Mouse (Mus musculus): Measurements from ENCODE around the gene March11. TPM values are rescaled to one million over a fixed set of nuclear protein-coding genes. Genes with fewer than 3 reads are reported as not detected.
A peak's percentile ranks its signal among the peaks of the same experiment; 100 is the strongest.

March11 gene
- polyA plus RNA-seq, 1 experiment from 2014 or later: 4.5 TPM

DNA sequence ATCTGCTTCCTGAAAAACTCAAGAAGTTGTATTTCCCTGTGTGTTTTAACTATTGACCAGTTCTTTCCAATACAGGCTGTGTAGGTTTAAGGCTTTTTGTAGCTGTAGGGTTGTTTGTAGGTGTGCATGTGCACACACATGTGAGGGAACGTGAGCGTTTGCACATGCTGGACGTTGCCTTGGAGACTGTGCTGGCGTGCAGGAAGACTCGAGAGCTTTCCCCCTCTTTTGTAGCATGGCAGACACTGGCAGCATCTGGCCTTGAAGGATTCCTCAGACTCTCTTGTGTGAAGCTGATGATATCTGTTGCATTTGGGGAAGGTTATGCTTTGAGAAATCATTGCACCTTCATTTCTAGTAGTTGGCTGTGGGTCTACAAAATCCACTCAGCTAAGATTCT is 35.5 kb downstream of the March11 start:
- Histone ChIP-seq H3K4me2 (ENCODE audit: low read length) (no peak overlapping the region), H3K4me1 (replicated peaks; ENCODE audit: control insufficient read depth, insufficient read depth, low read length) (no peaks in the 10 kb centered on the region), H3K27me3 (replicated peaks; ENCODE audit: control insufficient read depth, insufficient read depth, low read length) (no peaks in the 10 kb centered on the region), H3K4me3 (replicated peaks; ENCODE audit: low read length) (no peak overlapping the region), H3K9ac (replicated peaks; ENCODE audit: low read depth, low read length) (no peak overlapping the region), H3K36me3 (ENCODE audit: control insufficient read depth, insufficient read depth) (no peaks in the 10 kb centered on the region), H3K27ac (ENCODE audit: low read length) (no peak overlapping the region), H3K9me3 (ENCODE audit: control insufficient read depth, low read length) (no peaks in the 10 kb centered on the region)
- WGBS: 86% methylated on average over 5 of the region's 5 CpGs
- no peak for ATAC-seq

DNA sequence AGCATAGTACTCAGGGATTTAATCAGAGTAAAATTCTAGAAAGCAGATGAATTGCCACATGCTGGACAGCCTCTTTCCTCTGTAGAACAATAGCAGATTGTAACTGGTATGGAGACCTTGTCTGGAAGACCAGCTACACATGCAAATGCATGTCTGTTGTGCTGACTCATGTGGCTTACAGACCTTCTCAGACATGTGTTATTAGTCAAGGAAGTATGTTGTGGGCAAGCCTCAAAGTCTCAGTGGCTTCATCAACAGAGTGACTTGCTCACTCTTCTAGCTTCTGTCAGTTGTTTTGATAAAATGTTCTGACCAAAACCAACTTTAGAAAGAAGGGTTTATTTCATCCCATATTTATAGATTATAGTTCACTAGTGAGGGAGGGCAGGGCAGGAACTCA is 44.8 kb downstream of the March11 start:
- Histone ChIP-seq H3K9me3 (ENCODE audit: control insufficient read depth, low read length) (no peaks in the 10 kb centered on the region), H3K4me2 (ENCODE audit: low read length) (no peak overlapping the region), H3K27ac (ENCODE audit: low read length) (no peak overlapping the region), H3K27me3 (replicated peaks; ENCODE audit: control insufficient read depth, insufficient read depth, low read length) (no peaks in the 10 kb centered on the region), H3K4me3 (replicated peaks; ENCODE audit: low read length) (no peak overlapping the region), H3K4me1 (replicated peaks; ENCODE audit: control insufficient read depth, insufficient read depth, low read length) (no peaks in the 10 kb centered on the region), H3K36me3 (ENCODE audit: control insufficient read depth, insufficient read depth) (no peaks in the 10 kb centered on the region), H3K9ac (replicated peaks; ENCODE audit: low read depth, low read length) (no peak overlapping the region)
- ATAC-seq: no peak

DNA sequence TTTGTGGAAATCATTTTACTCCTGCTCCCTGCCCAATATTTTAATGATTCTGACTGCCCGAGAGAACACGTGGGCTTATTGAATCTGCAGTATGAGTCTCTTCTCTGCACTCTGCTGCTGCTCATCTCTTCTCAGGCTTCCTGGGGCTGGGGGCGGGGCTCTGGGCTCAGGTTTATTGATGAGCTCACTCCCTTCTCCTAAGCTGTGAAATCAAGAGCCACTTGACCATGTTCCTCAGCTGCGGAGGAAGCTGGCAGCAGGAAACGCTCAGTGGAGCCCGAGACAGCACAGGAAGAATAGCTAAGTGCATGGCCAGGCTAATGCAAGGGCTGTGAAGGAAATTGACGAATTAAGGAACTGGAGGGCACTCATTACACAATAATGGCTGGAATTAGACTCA is 56.5 kb downstream of the March11 start:
- Histone ChIP-seq H3K27me3 (replicated peaks; ENCODE audit: control insufficient read depth, insufficient read depth, low read length) (no peaks in the 10 kb centered on the region), H3K9ac (replicated peaks; ENCODE audit: low read depth, low read length) (0 out of 2 replicates have a peak overlapping the region, but pooled peaks have one; percentile 1), H3K4me1 (replicated peaks; ENCODE audit: control insufficient read depth, insufficient read depth, low read length) (peaks cover 4% of the 10 kb centered on the region; the same call in 1 of the 2 replicates), H3K9me3 (ENCODE audit: control insufficient read depth, low read length) (no peaks in the 10 kb centered on the region), H3K27ac (ENCODE audit: low read length) (no peak overlapping the region), H3K36me3 (ENCODE audit: control insufficient read depth, insufficient read depth) (no peaks in the 10 kb centered on the region), H3K4me2 (ENCODE audit: low read length) (no peak overlapping the region), H3K4me3 (replicated peaks; ENCODE audit: low read length) (no peak overlapping the region)
- 21% methylated on average over 7 of the region's 7 CpGs for WGBS
- ATAC-seq: peak; percentile 75

DNA sequence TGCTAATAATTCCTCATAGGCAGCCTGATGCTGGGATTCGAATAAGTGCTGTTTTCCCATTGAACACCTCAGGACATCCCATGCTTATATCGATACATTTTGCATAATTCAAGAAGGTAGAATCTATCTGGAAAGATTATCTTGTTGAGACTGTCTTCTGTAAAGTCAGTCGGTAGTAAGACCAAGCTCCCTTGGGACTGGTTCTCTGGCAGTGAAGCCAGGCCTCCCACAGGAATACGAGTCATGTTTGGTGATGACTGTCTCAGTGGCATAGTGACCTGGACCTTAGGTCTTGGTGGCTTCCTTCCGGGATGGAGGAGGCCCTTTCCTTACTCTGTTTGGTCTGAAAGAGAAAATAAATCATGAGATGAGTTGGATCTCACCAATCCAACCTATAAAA is 57.7 kb downstream of the March11 start:
- no peak overlapping the region for H3K27ac ChIP-seq (ENCODE audit: low read length)
- no peak overlapping the region for H3K9ac ChIP-seq (replicated peaks; ENCODE audit: low read depth, low read length)
- peaks cover 4% of the 10 kb centered on the region; the same call in 1 of the 2 replicates for H3K4me1 ChIP-seq (replicated peaks; ENCODE audit: control insufficient read depth, insufficient read depth, low read length)
- no peak overlapping the region for H3K4me3 ChIP-seq (replicated peaks; ENCODE audit: low read length)
- WGBS: 92% methylated on average over 5 of the region's 5 CpGs
- no peaks in the 10 kb centered on the region for H3K36me3 ChIP-seq (ENCODE audit: control insufficient read depth, insufficient read depth)
- ATAC-seq: no peak
- no peak overlapping the region for H3K4me2 ChIP-seq (ENCODE audit: low read length)
- H3K9me3 ChIP-seq (ENCODE audit: control insufficient read depth, low read length): no peaks in the 10 kb centered on the region
- H3K27me3 ChIP-seq (replicated peaks; ENCODE audit: control insufficient read depth, insufficient read depth, low read length): no peaks in the 10 kb centered on the region

DNA sequence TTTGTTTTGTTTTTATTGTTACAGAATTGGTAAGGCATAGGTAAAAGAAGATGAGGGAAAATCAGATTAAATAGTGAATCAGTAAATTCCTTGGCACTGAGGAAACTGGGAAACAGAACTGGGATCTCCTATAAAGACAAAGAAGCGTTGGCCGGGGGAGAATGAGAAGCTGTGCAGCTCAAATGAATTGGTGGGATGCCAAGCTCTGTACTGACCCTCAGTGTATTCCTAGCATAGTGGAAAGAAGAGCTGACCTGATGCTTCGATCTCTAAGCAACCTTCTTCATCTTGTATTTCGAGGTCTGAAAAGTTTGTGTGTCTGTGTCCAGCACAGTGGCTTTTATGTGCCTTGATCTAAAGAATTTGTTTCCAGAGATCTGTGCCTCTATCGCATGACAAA is 64.9 kb downstream of the March11 start:
- Histone ChIP-seq H3K36me3 (ENCODE audit: control insufficient read depth, insufficient read depth) (no peaks in the 10 kb centered on the region), H3K4me3 (replicated peaks; ENCODE audit: low read length) (no peak overlapping the region), H3K4me2 (ENCODE audit: low read length) (no peak overlapping the region), H3K9me3 (ENCODE audit: control insufficient read depth, low read length) (no peaks in the 10 kb centered on the region), H3K27ac (ENCODE audit: low read length) (no peak overlapping the region), H3K9ac (replicated peaks; ENCODE audit: low read depth, low read length) (no peak overlapping the region), H3K27me3 (replicated peaks; ENCODE audit: control insufficient read depth, insufficient read depth, low read length) (no peaks in the 10 kb centered on the region), H3K4me1 (replicated peaks; ENCODE audit: control insufficient read depth, insufficient read depth, low read length) (no peaks in the 10 kb centered on the region)
- ATAC-seq: no peak
- WGBS: 83% methylated on average over 5 of the region's 5 CpGs

DNA sequence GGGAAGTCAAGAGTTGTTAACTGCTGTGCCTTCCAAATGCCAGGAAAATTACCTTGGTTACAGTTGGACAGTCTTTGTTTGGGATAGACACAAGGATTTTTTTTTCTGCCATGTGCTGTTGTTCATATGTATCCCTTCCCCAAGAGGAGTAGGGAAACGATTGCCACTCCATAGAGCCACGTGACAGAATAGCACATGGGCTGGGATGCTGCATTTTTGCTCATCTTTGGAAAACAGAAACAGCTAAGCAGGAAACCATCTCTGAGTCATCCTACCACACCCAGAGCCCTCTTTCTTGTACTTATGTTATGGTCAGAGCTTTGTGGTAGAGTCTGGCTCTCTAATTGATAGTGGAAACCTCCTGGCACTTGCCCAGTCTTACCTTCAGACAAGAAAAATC is 65.4 kb downstream of the March11 start:
- no peaks in the 10 kb centered on the region for H3K27me3 ChIP-seq (replicated peaks; ENCODE audit: control insufficient read depth, insufficient read depth, low read length)
- no peak overlapping the region for H3K4me2 ChIP-seq (ENCODE audit: low read length)
- ATAC-seq: no peak
- H3K9ac ChIP-seq (replicated peaks; ENCODE audit: low read depth, low read length): no peak overlapping the region
- 65% methylated on average over 2 of the region's 2 CpGs for WGBS
- no peak overlapping the region for H3K27ac ChIP-seq (ENCODE audit: low read length)
- H3K4me3 ChIP-seq (replicated peaks; ENCODE audit: low read length): no peak overlapping the region
- no peaks in the 10 kb centered on the region for H3K9me3 ChIP-seq (ENCODE audit: control insufficient read depth, low read length)
- H3K4me1 ChIP-seq (replicated peaks; ENCODE audit: control insufficient read depth, insufficient read depth, low read length): no peaks in the 10 kb centered on the region
- H3K36me3 ChIP-seq (ENCODE audit: control insufficient read depth, insufficient read depth): no peaks in the 10 kb centered on the region

DNA sequence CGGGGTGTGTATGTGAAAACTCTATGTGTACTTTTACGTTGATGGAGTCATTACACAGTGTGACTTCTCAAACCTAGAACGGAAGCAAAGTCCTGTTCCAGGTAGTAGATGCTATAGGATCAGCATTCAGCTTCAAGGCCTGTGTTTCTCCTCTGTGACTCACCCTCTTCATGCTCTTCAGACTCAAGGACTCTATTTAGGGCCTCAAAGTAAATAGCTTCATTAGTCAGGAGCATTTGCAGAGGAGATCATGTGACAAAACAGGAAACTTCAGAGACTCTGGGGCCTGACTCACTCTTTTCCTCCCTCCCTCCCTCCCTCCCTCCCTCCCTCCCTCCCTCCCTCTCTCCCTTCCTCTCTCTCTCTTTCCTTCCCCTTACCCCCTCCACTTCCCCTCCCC is 66.1 kb downstream of the March11 start:
- no peaks in the 10 kb centered on the region for H3K9me3 ChIP-seq (ENCODE audit: control insufficient read depth, low read length)
- no peaks in the 10 kb centered on the region for H3K27me3 ChIP-seq (replicated peaks; ENCODE audit: control insufficient read depth, insufficient read depth, low read length)
- no peak overlapping the region for H3K9ac ChIP-seq (replicated peaks; ENCODE audit: low read depth, low read length)
- no peak overlapping the region for H3K4me2 ChIP-seq (ENCODE audit: low read length)
- H3K27ac ChIP-seq (ENCODE audit: low read length): no peak overlapping the region
- 92% methylated on average over 3 of the region's 3 CpGs for WGBS
- no peak for ATAC-seq
- no peak overlapping the region for H3K4me3 ChIP-seq (replicated peaks; ENCODE audit: low read length)
- no peaks in the 10 kb centered on the region for H3K4me1 ChIP-seq (replicated peaks; ENCODE audit: control insufficient read depth, insufficient read depth, low read length)
- H3K36me3 ChIP-seq (ENCODE audit: control insufficient read depth, insufficient read depth): no peaks in the 10 kb centered on the region

DNA sequence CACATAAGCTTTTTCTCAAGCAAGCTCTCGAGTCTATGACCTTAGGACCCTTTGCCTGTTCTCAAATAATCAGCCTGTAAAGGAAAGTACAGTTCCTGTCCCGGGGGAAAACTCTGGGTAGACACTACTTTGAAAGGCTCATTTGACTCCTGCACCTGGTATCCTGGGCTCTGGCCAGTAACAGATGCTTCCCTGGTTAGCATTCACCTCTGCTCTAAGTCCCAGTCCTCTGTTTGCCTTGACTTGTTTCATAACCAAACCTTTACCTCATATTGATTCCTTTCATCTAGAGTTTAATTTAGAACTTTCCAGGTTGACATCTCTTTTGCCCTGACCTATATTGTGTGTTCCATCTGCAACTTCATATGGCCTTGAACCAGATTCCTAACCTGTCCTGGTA is 68.5 kb downstream of the March11 start:
- H3K4me3 ChIP-seq (replicated peaks; ENCODE audit: low read length): no peak overlapping the region
- H3K4me2 ChIP-seq (ENCODE audit: low read length): no peak overlapping the region
- H3K9ac ChIP-seq (replicated peaks; ENCODE audit: low read depth, low read length): no peak overlapping the region
- no peaks in the 10 kb centered on the region for H3K27me3 ChIP-seq (replicated peaks; ENCODE audit: control insufficient read depth, insufficient read depth, low read length)
- 66% methylated on average over 2 of the region's 2 CpGs for WGBS
- no peak for ATAC-seq
- no peaks in the 10 kb centered on the region for H3K36me3 ChIP-seq (ENCODE audit: control insufficient read depth, insufficient read depth)
- H3K27ac ChIP-seq (ENCODE audit: low read length): no peak overlapping the region
- H3K4me1 ChIP-seq (replicated peaks; ENCODE audit: control insufficient read depth, insufficient read depth, low read length): no peaks in the 10 kb centered on the region
- no peaks in the 10 kb centered on the region for H3K9me3 ChIP-seq (ENCODE audit: control insufficient read depth, low read length)

DNA sequence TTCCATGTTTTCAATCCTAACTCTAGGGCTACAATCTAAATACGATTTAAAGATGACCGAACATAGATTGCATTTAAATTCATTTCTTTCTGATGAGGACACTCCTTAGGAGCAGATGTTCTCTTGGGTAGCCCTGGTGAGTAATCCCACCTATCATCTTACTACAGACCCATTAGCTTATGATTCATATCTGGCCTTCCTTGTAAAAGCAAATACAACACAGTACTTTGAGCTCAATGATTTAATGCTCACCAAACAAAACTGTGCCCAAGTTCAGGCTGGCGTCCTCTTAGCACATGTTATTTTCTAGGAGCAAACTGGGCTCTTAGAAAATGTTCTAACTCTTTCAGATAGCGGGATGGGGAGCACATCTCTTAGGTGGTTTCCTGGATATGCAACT is 70.0 kb downstream of the March11 start:
- H3K27ac ChIP-seq (ENCODE audit: low read length): no peak overlapping the region
- WGBS: 95% methylated on average over 4 of the region's 4 CpGs
- ATAC-seq: no peak
- H3K4me1 ChIP-seq (replicated peaks; ENCODE audit: control insufficient read depth, insufficient read depth, low read length): no peaks in the 10 kb centered on the region
- H3K4me2 ChIP-seq (ENCODE audit: low read length): no peak overlapping the region
- H3K27me3 ChIP-seq (replicated peaks; ENCODE audit: control insufficient read depth, insufficient read depth, low read length): no peaks in the 10 kb centered on the region
- H3K9me3 ChIP-seq (ENCODE audit: control insufficient read depth, low read length): no peaks in the 10 kb centered on the region
- no peak overlapping the region for H3K9ac ChIP-seq (replicated peaks; ENCODE audit: low read depth, low read length)
- no peak overlapping the region for H3K4me3 ChIP-seq (replicated peaks; ENCODE audit: low read length)
- H3K36me3 ChIP-seq (ENCODE audit: control insufficient read depth, insufficient read depth): no peaks in the 10 kb centered on the region

DNA sequence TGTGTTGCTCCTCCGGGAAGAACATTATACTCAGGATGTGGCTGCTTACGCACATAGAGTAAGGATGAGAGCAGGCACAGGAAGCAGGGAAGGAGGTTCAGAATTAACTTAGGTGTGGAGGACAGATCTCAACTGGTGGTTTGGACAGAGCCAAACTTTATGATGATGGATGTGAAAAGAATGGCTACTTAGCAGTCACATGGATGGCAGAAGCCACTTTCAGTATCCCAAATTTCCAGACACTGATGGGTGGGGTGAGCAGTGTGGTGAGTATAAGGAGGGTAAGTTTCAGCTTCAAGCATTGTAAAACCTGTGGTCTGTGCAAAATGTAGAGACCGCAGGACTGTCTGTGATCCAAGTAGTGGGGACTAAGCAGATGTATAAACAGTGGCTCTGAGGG is 71.0 kb downstream of the March11 start:
- 93% methylated on average over 3 of the region's 3 CpGs for WGBS
- H3K27me3 ChIP-seq (replicated peaks; ENCODE audit: control insufficient read depth, insufficient read depth, low read length): no peaks in the 10 kb centered on the region
- no peak overlapping the region for H3K27ac ChIP-seq (ENCODE audit: low read length)
- ATAC-seq: no peak
- no peak overlapping the region for H3K9ac ChIP-seq (replicated peaks; ENCODE audit: low read depth, low read length)
- no peak overlapping the region for H3K4me2 ChIP-seq (ENCODE audit: low read length)
- H3K4me1 ChIP-seq (replicated peaks; ENCODE audit: control insufficient read depth, insufficient read depth, low read length): no peaks in the 10 kb centered on the region
- no peaks in the 10 kb centered on the region for H3K36me3 ChIP-seq (ENCODE audit: control insufficient read depth, insufficient read depth)
- H3K9me3 ChIP-seq (ENCODE audit: control insufficient read depth, low read length): no peaks in the 10 kb centered on the region
- no peak overlapping the region for H3K4me3 ChIP-seq (replicated peaks; ENCODE audit: low read length)

Measured in forebrain, embryonic 16.5 days (tissue).